Mouse (Mus musculus) brain, embryonic 14.5 days (tissue): ENCODE data around the gene Fbxw2.

Experiments
- CTCF ChIP-seq: fragments of 200-500 bp; IDR thresholded peaks from 2 replicates; pipeline ENCODE4 v1.5.1; 2012; ENCODE audit warnings: inconsistent platforms, mild to moderate bottlenecking, moderate library complexity, borderline replicate concordance; ENCODE audit not compliant: insufficient read depth, insufficient read length; ENCODE audit errors: extremely low read depth
- POLR2A ChIP-seq: fragments of 200-500 bp; IDR thresholded peaks from 2 replicates; pipeline ENCODE4 v1.6.1; 2012; ENCODE audit warnings: mild to moderate bottlenecking, inconsistent platforms, borderline replicate concordance; ENCODE audit not compliant: poor library complexity, insufficient read depth, insufficient read length, severe bottlenecking; ENCODE audit errors: extremely low read depth

GRCm38 (mm10) chr2:34870520-34871474 is 44.7 kb upstream of the Fbxw2 start:
- TF ChIP-seq POLR2A (peak; percentile 97), CTCF (no peak)
